Mouse (Mus musculus): ENCODE data around the gene Mamstr. TPM values are rescaled to one million over a fixed set of nuclear protein-coding genes. Genes with fewer than 3 reads are reported as not detected.
A peak's percentile ranks its signal among the peaks of the same experiment; 100 is the strongest.

The Mamstr gene
- total RNA-seq, 2 experiments from 2014 or later: 2.4 to 3.6 TPM

DNA sequence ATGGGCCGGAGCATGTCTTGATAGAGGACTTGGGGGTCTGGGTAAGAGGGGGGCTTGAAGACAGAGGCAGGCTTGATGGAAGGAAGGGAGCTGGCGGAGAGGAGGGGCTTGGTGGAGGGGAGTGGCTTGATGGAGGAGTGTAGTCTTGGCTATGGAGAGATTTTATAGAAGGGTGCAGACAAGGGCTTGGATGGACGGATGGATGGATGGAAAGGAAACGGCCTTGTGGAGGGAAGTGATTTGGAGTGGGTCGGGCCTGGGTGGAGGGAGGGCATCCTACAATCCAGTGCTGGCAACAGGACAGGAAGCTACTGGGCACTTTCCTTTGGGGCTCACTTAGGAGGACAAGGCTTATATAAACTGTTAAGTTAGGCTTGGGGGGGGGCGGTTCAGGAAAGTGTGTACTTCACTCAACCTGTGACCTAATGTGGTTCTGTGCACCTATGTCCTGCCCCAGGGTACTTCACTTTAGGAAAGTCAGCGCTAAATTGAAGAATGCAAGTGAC is 13.2 kb upstream of the Mamstr start:
- no peak for DNase-seq (ENCODE audit: low spot score in 2 of 2)
- intact Hi-C loops (cut with DNase I): no loop called here

DNA sequence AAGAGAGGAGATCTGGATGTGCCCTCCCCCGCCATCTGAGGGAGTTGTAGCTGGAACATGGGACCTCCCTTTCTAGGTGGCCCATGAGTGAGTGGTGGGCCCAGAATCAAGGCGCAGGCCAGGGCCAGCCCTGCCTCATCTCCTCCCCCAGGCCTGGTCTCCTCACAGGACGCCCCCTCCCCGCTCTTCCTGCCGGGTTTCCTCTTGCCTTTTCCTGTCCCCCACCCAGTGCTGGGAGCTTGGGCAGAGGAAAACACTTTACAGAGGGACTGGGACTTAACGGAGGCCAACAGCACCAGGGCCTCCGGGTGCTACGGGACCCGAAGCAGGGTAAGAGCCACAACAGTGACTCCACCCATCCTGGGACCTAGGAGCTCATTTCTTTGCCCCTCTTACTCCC is 12.5 kb upstream of the Mamstr start, which contains the start of gene Rasip1:
Rasip1 (plus strand) TSS at position 228 of the 400 bp plus-strand sequence.
- no peak for DNase-seq (ENCODE audit: low spot score in 2 of 2)
- intact Hi-C loops (cut with DNase I): no loop called here

DNA sequence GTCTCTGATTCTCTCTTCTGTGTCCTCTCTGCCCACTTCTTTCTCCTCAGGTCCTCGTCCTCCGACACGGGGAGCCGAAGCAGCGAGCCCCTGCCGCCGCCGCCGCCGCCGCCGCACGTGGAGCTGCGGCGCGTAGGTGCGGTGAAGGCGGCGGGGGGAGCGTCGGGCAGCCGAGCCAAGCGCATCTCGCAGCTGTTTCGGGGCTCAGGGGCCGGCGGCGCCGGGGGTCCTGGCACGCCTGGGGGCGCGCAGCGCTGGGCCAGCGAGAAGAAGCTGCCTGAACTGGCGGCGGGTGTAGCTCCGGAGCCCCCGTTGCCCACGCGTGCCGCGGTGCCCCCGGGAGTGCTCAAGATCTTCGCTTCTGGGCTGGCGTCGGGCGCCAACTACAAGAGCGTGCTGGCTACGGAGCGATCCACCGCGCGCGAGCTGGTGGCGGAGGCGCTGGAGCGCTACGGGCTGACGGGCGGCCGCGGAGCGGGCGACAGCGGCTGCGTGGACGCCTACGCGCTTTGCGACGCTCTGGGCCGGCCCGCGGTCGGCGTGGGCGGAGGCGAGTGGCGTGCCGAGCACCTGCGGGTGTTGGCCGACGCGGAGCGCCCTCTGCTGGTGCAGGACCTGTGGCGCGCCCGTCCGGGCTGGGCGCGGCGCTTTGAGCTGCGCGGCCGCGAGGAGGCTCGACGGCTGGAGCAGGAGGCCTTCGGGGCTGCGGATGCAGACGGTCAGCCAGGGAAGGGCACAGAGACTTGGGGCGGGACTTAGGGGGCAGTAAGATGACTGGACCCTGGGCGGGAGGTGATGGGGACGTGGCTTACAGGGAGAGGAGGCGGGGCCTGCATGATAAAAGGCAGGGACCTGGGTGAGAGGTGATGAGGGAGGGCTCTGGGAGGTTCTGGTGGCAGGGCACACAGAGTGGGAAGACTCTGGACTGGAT is 11.1 kb upstream of the Mamstr start:
- intact Hi-C loops (cut with DNase I): no loop called here

DNA sequence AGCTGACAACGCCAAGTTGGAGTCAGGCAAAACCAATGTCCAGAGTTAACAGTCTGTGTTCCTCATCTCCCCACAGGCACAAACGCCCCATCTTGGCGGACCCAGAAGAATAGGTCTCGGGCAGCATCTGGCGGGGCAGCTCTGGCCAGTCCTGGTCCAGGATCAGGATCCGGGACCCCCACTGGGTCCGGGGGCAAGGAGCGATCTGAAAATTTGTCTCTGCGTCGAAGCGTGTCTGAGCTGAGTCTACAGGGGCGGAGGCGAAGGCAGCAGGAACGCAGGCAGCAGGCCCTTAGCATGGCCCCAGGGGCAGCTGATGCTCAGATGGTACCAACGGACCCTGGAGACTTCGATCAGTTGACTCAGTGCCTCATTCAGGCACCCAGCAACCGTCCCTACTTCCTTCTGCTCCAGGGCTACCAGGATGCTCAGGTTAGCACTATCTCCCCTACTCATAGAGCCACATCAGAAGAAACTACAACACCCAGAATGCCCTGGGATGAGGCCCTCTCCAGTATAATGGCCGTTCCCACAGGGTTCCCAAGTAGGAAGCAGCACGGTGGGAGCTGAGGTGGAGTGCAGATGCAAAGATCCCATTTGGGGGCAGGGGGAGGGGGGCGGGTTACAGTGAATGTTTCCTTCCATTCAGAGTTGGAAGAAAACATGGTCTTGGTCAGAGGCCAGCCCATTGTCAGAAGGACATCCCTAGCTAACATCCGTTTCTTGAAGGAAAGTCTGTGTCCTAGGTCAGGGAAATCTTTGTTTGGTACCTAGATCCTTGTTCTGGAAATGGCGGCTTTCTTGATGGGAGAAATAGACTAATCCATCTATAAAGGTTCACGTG is 9.5 kb upstream of the Mamstr start:
- intact Hi-C loops (cut with DNase I): no loop called here
- DNase-seq (ENCODE audit: low spot score in 2 of 2): no peak

More for the DNA sequence above, 11.1 kb upstream of the Mamstr start:
- peak; percentile 79 to 84 for DNase-seq (ENCODE audit: low spot score in 2 of 2)

DNA sequence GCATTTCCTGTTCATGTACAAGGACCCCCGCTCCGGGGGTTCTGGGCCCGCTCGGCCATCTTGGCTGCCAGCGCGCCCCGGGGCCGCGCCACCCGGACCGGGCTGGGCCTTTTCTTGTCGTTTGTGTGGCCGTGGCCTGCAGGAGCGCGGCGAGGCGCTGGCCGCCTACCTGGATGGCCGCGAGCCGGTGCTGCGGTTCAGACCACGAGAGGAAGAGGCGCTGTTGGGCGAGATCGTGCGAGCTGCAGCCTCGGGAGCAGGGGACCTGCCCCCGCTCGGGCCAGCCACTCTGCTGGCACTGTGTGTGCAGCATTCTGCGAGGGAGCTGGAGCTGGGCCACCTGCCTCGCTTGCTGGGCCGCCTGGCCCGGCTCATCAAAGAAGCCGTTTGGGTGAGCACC is 7.3 kb upstream of the Mamstr start:
- intact Hi-C loops (cut with DNase I): no loop called here
- peak in 1 of 2 experiments; percentile 44 for DNase-seq (ENCODE audit: low spot score in 2 of 2)

DNA sequence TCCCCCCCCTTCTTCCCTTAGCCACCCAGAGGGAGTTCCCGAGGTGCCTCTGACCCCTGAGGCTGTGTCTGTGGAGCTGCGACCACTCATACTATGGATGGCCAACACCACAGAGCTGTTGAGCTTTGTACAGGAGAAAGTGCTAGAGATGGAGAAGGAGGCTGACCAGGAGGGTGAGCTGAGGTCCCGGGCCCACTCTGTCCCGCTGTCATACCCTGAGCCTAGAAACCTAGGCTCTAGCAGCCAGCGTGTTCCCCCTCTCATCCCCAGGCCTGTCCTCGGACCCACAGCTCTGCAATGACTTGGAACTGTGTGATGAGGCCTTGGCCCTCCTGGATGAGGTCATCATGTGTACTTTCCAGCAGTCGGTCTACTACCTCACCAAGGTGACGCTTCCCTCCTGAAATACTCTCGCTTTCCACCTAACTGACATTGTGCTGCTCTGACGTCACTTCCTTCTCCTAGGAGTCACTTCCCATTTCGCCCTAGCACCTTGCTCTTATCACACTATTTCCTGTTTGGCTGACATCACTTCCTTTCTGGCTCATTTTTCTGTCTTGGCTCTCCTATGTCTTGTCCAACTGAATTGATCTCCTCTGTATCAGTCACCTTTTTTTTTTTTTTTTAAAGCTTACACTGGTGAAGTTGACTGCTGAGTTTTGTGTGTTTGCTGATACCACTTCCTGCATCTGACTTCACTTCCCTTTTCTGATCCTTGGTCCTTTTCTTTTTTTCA is 4.7 kb upstream of the Mamstr start:
- intact Hi-C loops (cut with DNase I): no loop called here
- DNase-seq (ENCODE audit: low spot score in 2 of 2): no peak

DNA sequence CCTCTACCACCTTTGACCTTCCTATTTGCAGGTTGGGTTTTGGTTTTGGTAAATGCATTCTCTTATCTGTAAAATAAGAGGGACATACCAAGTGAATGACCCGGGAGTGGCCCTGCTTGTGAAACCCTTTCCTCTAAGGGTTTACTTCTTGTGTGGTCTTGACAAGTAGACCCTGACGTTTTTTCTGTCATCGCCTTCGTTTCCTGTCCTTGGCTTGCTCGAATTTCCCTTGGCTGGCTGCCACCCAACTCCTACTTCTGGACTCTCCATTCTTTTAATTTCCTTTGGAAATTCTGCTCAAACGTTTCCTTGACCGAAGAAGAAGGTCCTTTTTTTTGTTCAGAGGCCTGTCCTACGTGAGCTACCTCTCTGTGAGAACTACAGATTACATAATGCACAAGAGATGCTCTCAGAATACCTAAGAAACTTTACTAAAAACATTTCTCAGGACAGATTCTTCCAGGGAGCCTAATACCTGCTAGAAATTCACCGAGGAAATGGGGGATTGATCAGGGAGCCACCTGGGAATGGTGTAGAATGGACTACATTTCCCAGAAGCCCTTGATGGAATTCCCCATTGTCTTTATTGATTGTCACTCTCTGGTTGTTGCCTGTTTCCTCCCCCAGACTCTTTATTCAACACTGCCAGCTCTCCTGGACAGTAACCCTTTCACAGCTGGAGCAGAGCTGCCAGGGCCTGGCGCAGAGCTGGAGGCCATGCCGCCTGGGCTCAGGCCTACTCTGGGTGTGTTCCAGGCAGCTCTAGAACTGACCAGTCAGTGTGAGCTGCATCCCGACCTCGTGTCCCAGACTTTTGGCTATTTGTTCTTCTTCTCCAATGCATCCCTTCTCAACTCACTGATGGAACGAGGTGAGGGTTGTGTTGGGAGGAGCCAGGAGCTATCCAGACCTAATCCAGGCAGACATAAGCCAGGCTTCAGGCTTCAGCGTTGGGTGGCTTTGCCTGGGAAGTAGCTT is 3.8 kb upstream of the Mamstr start:
- intact Hi-C loops (cut with DNase I): no loop called here
- no peak for DNase-seq (ENCODE audit: low spot score in 2 of 2)

DNA sequence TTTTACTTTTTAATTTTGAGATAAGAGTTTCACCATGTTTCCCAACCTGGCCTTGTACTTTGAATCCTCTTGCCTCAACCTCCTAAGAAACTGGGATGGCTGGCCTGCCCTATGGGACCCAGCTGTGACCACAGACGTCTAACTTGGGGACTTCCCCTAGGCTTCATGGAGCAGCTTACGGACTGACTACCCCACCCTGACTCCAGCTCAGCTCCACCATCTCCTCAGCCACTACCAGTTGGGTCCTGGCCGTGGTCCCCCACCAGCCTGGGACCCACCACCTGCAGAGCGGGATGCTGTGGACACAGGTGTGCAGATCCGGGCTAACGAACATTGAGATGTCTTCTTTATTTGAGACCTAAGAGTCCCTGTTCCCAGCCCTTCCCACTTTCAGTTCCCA is 2.1 kb upstream of the Mamstr start:
- no peak for DNase-seq (ENCODE audit: low spot score in 2 of 2)
- intact Hi-C loops (cut with DNase I): no loop called here

DNA sequence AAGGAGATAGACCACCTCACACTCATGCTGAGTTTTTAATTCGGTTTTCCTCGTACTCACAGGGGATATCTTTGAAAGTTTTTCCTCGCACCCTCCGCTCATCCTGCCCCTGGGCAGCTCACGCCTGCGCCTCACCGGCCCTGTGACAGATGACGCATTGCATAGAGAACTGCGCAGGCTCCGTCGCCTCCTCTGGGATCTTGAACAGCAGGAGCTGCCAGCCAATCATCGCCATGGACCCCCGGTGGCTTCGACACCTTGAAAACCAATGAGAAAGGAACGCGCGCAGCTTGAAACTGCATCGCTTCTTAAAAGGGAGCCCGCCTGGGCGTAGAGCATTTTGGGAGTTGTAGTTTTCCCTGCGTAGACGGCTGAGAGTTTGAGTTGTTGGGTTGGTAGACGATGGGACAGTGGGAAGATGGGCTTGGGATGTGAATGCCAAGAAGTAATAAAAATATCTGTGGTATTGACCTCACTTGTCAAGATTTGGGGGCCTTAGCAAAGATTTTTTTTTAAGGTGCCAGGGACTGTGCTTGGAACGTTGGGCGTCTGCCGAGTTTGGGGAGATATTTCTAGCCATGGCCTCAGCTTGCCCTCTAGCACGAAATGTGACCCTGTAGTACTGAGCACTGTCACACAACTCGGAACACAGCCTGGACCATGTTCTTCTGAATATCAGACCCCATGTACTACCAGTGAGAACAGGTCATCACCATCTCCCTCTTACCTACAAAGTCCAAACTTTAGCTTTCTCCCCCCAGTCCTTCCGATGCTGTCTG is 965 bp upstream of the Mamstr start:
- intact Hi-C loops (cut with DNase I): no loop called here
- DNase-seq (ENCODE audit: low spot score in 2 of 2): peak; percentile 94 to 99

DNA sequence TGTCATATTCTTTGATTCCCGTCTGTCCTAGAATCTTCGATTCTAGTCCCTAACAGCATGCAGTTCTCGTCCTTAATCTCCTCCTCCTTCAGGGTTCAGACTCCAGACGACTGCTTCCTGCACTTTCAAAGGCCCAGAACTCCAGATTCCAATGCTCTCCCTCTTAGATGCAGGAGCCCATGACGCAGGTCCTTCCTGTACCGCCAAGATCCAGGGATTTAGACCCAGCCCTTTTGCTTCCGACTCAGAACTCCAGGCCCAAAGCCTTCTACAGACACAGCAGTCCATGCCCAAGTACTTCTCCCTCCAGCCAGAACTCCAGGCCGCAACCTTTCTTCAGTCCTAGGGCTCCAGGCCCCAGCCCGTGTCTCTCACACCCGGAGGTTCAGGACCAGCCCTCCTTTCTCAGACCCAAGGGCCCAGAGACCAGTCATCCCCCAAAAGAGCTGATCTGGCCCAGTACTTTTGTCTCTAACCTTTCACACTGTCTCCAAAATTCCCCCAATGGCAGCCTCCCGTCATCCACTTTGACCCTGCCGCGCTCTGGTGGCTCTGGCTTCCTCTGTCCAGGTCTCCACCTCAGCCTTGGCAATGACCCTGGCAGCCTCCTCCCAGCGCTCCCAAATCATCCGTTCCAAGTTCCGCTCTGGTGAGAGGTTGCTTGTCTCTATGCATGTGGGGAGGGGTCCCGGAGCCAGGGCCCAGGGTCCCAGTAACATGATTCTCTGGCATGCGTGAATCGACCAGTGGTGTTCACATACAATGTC is 597 bp downstream of the Mamstr start:
- no peak for DNase-seq (ENCODE audit: low spot score in 2 of 2)
- intact Hi-C loops (cut with DNase I): no loop called here

DNA sequence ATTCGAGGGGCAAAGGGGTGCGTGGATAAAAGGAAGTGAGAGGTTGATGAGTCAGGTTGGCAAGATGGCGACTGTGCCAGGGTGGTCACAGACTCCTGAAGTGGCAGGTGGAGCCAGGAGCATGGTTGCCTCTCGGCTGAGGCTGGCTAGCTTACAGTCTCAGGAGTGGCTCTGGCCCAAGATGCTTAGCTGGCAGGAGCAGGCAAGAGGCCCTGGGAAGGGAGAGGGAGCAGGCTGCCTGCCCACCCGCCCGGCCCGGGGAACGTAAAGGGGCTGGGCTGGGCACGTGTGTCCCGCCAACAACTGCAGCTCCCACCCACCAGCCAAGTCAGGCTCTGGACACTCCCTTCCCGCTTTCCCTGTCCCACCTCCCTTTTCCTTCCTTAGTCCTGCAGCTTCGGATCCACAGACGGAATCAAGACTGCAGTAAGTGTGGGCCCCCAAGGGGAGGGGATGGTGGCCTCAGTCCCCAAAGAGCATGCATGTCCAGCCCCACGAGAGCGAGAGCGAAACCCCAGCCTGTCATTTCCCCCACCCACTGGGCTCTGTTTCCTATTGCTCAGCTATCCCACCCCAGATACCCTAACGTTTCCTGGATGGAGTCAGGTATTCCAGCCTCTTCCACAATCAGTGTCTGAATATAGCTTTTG is 1.7 kb downstream of the Mamstr start:
- no peak for DNase-seq (ENCODE audit: low spot score in 2 of 2)
- intact Hi-C loops (cut with DNase I): no loop called here

DNA sequence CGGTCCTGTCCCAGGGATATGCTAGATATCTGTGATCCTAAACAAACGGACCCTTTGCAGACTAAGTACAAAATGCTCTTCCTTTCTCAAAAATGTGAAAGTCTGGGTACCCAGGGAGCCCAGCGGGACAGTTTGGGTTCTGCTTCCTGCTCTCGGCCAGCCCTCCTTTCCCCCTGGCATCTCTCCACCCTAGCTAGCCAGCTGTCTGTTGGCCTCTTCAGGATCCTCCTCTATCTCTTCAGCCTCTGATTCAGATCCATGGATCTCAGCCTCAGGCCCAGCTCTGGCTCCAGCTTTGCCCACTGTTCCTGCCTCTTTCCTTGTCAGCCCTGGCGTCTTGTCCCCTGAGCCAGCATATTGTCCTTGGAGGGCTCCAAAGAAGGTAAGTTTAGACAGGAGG is 2.3 kb downstream of the Mamstr start:
- DNase-seq (ENCODE audit: low spot score in 2 of 2): no peak
- intact Hi-C loops (cut with DNase I): no loop called here

DNA sequence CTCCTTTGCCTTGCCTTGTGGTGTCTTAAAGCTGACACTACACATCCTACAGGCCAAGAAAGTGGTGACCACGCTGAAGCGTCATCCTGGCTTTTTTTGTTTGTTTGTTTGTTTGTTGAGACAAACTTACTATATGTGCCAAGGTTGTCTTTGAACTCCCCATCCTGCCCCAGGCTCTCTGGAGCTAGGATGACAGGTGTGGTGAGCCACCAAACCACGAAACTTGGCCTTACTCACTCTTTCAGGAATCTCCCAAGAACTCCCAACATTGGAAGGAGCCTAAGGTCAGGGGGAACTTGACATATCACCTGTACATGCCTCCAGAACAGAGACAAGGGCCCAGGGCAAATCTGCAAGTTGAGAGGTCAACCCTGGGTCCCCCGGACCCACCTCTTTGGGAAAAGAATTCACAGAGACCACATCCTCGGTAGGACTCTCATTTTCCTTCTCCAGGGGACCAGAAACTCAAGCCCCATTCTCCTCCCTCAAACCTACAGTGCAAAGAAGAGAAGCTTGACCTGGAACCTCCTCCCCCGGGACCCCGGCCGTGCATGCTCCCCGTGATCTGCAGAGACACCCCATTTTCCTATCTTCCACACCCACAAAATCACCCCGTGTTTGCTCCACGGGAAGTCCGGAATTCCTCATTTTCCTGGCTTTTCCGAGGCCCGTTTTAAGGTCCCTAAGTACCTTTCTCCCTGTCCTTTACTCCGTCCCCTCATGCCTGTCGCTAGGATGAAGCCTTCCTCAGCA is 2.9 kb downstream of the Mamstr start:
- DNase-seq (ENCODE audit: low spot score in 2 of 2): no peak
- intact Hi-C loops (cut with DNase I): no loop called here

DNA sequence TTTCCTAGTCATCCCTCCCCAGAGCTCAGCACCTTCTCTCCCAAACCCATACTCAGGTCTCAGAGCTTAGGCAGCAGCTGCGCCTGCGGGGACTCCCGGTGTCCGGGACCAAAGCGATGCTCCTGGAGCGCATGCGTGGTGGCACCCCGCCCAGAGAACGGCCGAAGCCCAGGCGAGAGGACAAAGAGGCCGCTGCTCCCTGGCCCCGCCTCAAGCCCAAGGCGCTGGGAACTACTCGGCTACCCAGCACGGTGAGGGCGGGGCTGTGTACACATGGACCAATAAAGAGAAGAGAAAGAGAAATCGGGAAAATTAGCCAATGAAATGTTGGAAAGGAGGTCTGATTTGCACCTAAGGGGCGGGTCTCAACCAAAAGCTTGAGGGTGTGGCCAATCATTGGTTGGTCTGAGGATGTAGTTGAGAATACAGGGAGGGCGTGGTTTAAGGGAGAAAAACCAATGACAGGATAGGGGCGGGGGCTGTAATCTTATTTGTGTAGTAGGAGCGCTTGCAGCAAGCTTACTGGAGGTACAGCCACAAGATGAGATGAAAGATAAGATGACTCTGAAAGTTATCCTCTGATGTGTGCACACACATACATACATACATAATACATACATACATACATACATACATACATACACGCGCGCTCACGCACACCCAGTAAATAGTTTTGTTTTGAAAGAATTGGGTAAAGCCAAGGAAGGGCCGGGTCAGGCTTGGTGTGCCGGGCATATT is 3.8 kb downstream of the Mamstr start:
- DNase-seq (ENCODE audit: low spot score in 2 of 2): peak; percentile 90 to 97
- intact Hi-C loops (cut with DNase I): no loop called here

DNA sequence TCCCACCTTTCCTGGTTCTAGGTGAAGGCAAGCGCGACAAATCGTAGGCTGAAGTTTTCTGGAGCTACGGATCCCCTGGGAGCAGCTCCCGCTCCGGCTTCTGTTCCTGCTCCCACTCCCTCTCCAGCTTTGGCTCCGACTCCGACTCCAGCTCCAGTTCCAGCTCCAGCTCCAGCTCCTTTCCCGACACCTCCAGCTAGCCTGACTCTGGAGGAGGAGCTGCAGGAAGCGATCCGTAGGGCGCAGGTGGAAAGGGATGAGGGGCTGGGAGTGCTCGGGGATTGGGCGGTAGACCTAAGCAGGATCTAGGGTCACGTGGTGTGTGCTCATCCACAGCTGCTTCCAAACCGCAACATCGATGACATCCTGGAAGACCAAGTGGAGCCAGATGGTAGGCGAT is 4.4 kb downstream of the Mamstr start:
- DNase-seq (ENCODE audit: low spot score in 2 of 2): peak; percentile 68 to 87
- intact Hi-C loops (cut with DNase I): no loop called here

All from left cerebral cortex, postnatal 25 days (tissue).